Mouse (Mus musculus) embryonic stem cell, embryonic (primary cell): ENCODE results near the gene Ppfibp2.

Experiments
- CTCF ChIA-PET, 4 experiments: fragments of 300-600 bp in 2 of 4; fragments of 350-600 bp in 2 of 4; sonication (Branson Sonifier 250); formaldehyde crosslinking; loops; one replicate each; lab custom pipeline; 2022; ENCODE audit warnings: inconsistent platforms in 2 of 4; lab: Charles Lee
- POLR2A ChIA-PET, 4 experiments: fragments of 300-600 bp in 2 of 4; fragments of 350-600 bp in 2 of 4; sonication (Branson Sonifier 250); formaldehyde crosslinking; loops; one replicate each; lab custom pipeline; 2022; ENCODE audit warnings: antibody characterized with exemption in 4 of 4, inconsistent platforms in 1 of 4; lab: Charles Lee

The Ppfibp2 gene

DNA sequence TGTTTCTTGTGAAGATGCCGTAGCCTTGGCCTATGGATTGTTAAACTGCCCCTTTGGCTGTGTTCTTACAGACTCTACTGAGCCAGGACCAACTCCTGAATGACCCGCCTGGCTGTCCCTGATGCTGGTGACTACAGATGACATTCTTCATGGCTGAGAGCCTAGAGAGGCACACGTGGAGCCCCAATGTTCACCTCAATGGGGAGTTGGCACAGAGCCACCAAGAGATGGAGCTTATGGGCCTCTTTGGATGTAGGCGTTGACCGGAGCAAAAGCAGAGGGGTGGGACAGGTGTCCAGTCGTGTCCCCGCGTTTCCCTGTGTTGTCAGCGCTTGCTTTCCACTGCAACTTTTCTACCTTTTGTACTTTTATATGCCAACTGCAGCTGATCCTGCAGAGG is 152.5 kb downstream of the Ppfibp2 start:
- POLR2A ChIA-PET, result interaction anchor here (0.6 to 2.2 kb wide), 11 partner anchors 9 to 538 kb away, joined by 3 to 14 read pairs (median 4); partner anchors contain the start of genes Cyb5r2 (in 2 of the 4), Ppfibp2 (in 1 of the 4) and Rbmxl2 (in 1 of the 4)

DNA sequence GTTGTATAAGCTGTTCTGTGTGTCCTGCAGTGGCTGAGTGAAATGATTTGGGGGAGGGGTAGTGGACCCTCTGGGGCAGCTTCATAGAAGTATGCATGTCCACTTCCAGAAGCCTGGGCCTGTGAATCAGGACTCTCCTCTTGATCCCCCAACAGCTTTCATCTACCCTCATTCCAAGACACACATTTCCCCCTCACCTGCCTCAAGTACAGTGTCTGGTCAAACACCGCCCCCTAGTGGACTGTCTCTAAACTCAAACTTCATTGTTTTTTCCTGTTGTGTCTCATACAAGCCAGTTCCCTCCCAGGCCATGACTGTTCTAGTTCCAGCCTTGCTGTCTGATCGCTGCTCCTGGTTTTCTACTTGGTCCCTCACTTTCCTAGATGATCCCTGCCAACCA is 152.9 kb downstream of the Ppfibp2 start:
- ChIA-PET CTCF (interaction anchor here (0.5 to 4.3 kb wide), 38 partner anchors 9 to 609 kb away, joined by 3 to 61 read pairs (median 4); partner anchors contain the start of genes Cyb5r2 (in 2 of the 4) and Ppfibp2 (in 2 of the 4)), POLR2A (interaction anchor here (0.5 to 2.2 kb wide), 13 partner anchors 9 to 538 kb away, joined by 3 to 14 read pairs (median 4); partner anchors contain the start of genes Cyb5r2 (in 2 of the 4), Ppfibp2 (in 1 of the 4) and Rbmxl2 (in 1 of the 4))

More for the DNA sequence above, 152.5 kb downstream of the Ppfibp2 start:
- CTCF ChIA-PET, result interaction anchor here (0.6 to 4.3 kb wide), 36 partner anchors 9 to 609 kb away, joined by 3 to 61 read pairs (median 4); partner anchors contain the start of genes Cyb5r2 (in 2 of the 4) and Ppfibp2 (in 2 of the 4)

DNA sequence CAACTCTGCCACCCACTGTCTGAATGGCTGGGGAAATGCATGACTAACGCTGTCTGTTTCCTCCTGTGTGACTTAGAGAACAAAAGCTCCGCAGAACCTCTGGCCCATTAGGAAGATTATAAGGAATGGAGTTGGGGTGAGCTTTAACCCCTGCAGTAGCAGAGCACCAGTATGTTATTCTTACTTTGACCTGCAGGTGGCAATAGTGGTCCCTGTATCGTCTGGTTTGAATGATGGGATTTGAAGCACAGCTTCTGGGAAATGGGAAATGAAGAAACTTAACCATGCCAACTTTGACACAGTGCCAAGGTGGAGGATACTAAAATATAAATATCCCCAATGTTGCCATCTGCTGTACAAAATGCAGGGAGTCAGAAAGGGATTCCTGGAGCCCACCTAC is 154.3 kb downstream of the Ppfibp2 start:
- ChIA-PET CTCF (interaction anchor here (0.6 to 4.3 kb wide), 77 partner anchors 8 to 1283 kb away, joined by 3 to 61 read pairs (median 5); partner anchors contain the start of genes Cyb5r2 (in 4 of the 4), Olfr716 (in 1 of the 4) and Rbmxl2 (in 1 of the 4)), POLR2A (interaction anchor here (0.5 to 2.2 kb wide), 18 partner anchors 8 to 1096 kb away, joined by 3 to 19 read pairs (median 5); partner anchors contain the start of genes Cyb5r2 (in 3 of the 4), Ppfibp2 (in 2 of the 4), Rbmxl2 (in 2 of the 4) and Olfml1 (in 1 of the 4))

DNA sequence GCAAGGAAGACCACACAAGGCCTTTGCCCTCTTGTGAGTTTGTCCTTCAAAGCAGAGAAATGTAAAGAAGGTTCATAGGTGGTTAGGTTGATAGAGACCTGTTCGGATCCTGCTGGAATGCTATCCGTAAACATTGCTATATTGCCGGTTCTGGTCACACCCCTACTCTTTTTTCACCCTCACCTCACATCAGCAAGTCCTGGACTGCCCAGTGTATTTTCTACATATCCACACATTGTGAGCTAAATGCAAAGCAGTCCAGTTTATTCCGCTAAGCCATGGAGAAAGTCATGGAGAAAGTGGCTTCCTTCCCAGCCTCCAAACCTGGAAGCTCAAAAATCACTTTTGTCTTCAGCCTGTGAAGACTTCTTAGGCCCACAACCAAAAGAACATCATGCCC is 154.7 kb downstream of the Ppfibp2 start:
- ChIA-PET POLR2A (interaction anchor here in 3 of 4 experiments (1.0 to 2.2 kb wide), 12 partner anchors 8 to 540 kb away, joined by 3 to 19 read pairs (median 5); partner anchors contain the start of genes Cyb5r2 (in 3 of the 3), Ppfibp2 (in 2 of the 3), Olfml1 (in 1 of the 3) and Rbmxl2 (in 1 of the 3)), CTCF (interaction anchor here (0.6 to 4.3 kb wide), 63 partner anchors 8 to 1282 kb away, joined by 3 to 61 read pairs (median 5); partner anchors contain the start of genes Cyb5r2 (in 4 of the 4), Olfr716 (in 1 of the 4) and Rbmxl2 (in 1 of the 4))

DNA sequence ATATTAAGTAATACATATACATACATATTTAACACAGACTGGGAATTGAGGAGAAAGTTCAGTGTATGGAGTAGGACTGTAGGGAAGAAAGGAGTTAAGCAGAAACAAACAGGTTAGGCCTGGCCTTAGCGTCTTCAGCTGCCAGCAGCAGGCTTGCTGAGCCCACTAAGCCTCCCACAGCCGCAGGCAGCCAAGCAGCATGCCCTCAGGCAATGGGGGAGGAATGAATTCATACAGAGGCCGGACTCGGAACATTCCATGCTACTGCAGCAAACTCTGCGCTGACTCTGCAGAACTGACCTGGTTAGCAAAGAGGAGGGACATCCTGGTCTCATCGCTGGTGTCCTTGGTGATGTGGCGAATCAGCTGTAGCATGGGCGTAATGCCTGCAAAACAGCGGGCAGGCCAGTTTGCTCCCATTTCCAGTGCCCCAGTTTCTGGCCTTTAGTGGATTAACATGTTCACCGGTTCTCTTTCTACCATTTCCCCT is 157.1 kb downstream of the Ppfibp2 start:
- ChIA-PET CTCF (interaction anchor here in 1 of 4 experiments (2.1 kb wide), 1 partner anchor 27 kb away, joined by 6 read pairs; no protein-coding TSS in a partner anchor), POLR2A (interaction anchor here in 1 of 4 experiments (1.6 to 1.8 kb wide), 2 partner anchors 19 to 157 kb away, joined by 3 to 7 read pairs; partner anchors contain the start of gene Ppfibp2)

DNA sequence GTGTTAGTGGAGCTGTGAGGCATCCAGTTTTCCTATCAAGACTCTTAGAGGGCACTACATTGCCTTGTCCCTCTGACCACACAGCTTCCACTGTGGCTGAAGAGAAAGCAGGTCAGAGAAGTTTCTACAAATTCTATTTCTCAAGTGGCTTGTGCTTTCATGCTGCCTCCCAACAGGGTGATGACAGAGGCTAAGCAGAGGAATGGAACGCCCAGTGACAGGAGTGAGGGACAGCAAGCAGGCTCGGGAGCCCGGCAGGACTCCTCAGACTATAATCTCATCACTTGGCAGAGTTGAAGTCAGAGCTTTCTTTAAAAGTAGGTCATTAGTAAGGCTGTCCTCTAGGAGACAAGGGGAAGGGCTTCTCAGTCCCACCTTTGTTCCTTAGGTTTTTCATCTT is 160.9 kb downstream of the Ppfibp2 start:
- POLR2A ChIA-PET, result interaction anchor here in 2 of 4 experiments (0.7 to 3.1 kb wide), 3 partner anchors 8 to 15 kb away, joined by 3 to 14 read pairs (median 5); no protein-coding TSS in a partner anchor

DNA sequence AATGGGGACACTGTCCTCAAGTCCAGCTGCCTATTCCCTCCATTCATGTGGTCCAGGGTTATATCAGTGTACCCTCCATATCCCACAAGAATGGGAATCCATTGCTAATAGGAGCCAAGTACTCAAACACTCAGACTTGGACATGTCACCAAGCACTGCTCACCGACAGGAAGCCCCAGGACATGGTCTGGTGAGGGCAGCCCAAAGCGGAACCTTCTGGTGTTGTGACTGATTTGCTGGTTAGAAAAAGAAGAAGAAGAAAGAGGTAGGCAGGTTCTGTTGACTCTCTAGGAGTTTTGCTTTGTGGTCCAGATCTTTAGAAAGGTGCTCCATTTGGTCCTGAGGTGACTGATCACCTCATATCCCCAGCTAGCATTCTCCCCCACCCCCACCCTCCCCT is 161.7 kb downstream of the Ppfibp2 start:
- ChIA-PET POLR2A (interaction anchor here in 3 of 4 experiments (0.8 to 3.1 kb wide), 17 partner anchors 7 to 549 kb away, joined by 3 to 36 read pairs (median 9); partner anchors contain the start of genes Ppfibp2 (in 1 of the 3) and Syt9 (in 1 of the 3)), CTCF (interaction anchor here in 3 of 4 experiments (0.5 to 3.4 kb wide), 10 partner anchors 8 to 155 kb away, joined by 3 to 45 read pairs (median 5); no protein-coding TSS in a partner anchor)

More for the DNA sequence above, 160.9 kb downstream of the Ppfibp2 start:
- CTCF ChIA-PET, result interaction anchor here in 2 of 4 experiments (0.6 to 3.4 kb wide), 3 partner anchors 7 to 162 kb away, joined by 3 to 45 read pairs (median 3); no protein-coding TSS in a partner anchor

DNA sequence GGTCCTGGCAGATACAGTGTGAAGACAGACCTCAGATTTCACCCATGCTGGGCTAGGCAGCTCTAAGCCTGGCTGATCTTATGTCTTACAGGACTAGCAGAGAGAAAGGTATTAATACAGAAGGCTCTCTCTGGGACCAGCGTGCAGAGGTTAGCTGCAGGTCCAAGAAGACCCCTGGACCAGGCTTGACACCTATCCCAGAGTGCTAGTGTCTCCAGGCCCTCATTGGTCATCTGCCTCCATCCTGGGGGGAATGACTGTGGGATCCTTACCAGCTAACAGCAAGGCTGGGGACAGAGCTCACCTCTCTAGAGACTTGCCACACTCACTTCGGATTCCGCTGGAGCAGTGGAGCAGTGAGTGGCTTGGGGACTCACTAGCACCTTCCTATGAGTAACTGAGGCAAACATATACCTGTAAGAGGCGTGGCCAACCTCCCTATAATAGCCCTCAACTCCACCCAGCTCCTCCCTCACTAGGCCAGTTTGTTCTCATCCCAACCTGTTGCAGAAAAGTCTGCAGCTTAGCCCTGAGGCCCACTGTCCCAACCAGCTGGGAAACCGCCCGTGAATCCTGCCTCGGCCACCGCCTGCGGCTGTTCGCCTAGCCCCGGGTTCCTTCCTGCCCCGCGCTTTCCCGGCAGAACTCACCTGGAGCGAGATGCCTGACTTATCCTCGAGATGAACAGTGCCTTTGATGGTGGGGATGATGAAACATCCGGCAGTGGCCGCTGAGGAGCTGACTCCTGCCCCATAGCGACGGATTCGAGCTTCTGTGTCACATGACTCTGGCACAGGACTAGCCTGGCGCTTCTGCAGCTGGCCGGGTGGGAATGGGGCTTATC is 162.5 kb downstream of the Ppfibp2 start, which contains the start of gene Cyb5r2:
TSS of gene Cyb5r2 (minus strand) at position 725 of the 844 bp plus-strand sequence.
- CTCF ChIA-PET, result interaction anchor here (0.5 to 3.4 kb wide), 16 partner anchors 8 to 163 kb away, joined by 3 to 45 read pairs (median 4); partner anchors contain the start of gene Ppfibp2 (in 1 of the 4)
- POLR2A ChIA-PET, result interaction anchor here in 3 of 4 experiments (0.6 to 3.1 kb wide), 36 partner anchors 8 to 1003 kb away, joined by 3 to 36 read pairs (median 4); partner anchors contain the start of genes Rbmxl2 (in 2 of the 3), Ppfibp2 (in 1 of the 3) and Syt9 (in 1 of the 3)

DNA sequence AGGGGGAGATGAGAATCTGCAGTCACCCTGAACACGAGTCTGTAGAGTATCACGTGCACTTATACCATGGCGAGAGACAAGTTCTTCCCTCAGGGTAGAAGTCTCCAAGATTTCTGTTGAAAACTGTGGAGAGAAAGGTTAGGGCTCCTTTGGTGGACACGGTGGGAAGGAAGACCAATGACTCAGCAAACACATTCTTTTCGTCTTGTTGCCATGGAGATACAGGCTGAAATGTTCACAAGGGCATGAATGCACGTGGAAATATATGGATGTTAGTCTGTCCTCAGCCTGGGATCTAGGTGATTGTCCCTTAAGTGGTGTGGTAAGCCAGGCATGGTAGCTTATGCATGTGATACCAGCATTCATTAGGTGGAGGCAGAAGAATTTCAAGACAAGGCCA is 175.8 kb downstream of the Ppfibp2 start:
- POLR2A ChIA-PET, result interaction anchor here (0.5 to 4.9 kb wide), 12 partner anchors 10 to 1125 kb away, joined by 3 to 36 read pairs (median 5); partner anchors contain the start of genes Cyb5r2 (in 2 of the 4) and Rbmxl2 (in 1 of the 4)
- CTCF ChIA-PET, result interaction anchor here in 3 of 4 experiments (1.0 to 2.2 kb wide), 6 partner anchors 9 to 23 kb away, joined by 4 to 8 read pairs (median 5); partner anchors contain the start of gene Cyb5r2 (in 1 of the 3)

DNA sequence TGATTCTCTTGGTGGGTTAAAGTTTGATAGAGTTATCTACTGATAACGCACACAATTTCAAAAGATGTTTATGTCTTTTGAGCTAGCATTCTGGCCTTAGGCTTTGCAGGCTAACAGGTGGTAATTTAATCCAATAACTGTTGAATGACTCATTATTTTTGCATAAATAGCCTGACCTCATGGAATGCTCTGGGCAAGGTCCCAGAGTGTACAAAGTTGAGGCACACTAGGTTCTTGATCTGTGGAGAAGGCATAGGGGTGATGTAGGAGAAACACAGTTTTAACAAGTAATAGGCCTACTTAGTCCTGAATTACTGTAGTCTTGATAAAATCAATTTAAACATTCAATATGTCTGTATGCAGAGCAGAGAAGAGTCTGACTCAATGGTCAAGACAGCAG is 183.2 kb downstream of the Ppfibp2 start:
- ChIA-PET POLR2A (interaction anchor here in 2 of 4 experiments (1.1 to 4.7 kb wide), 3 partner anchors 20 to 29 kb away, joined by 3 to 26 read pairs (median 5); partner anchors contain the start of gene Cyb5r2 (in 2 of the 2)), CTCF (interaction anchor here in 2 of 4 experiments (1.5 to 6.0 kb wide), 6 partner anchors 10 to 117 kb away, joined by 6 to 61 read pairs (median 10); partner anchors contain the start of gene Cyb5r2 (in 1 of the 2))

DNA sequence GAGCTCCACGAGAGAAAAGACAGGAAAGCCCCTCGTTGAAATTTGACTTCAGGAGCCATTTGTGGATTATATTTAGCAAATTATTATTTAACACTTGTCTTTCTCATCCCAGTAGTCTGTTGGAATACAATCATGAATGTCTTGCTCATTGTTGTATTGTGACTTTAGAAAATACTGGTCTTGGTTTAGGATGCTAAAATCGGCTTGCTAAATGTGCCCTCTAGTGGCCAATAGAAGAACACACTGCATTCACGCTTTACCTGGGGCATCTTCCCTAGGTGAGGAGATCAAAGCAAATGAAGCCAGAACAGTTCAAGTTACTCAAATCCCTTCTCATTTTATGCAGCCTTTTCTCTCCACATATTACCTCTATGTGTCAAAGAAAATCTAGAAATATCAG is 184.6 kb downstream of the Ppfibp2 start:
- CTCF ChIA-PET, result interaction anchor here in 3 of 4 experiments (0.6 to 6.0 kb wide), 17 partner anchors 8 to 122 kb away, joined by 3 to 61 read pairs (median 6); partner anchors contain the start of gene Cyb5r2 (in 1 of the 3)
- POLR2A ChIA-PET, result interaction anchor here in 2 of 4 experiments (1.0 to 4.7 kb wide), 4 partner anchors 22 to 30 kb away, joined by 4 to 26 read pairs (median 5); partner anchors contain the start of gene Cyb5r2 (in 1 of the 2)

DNA sequence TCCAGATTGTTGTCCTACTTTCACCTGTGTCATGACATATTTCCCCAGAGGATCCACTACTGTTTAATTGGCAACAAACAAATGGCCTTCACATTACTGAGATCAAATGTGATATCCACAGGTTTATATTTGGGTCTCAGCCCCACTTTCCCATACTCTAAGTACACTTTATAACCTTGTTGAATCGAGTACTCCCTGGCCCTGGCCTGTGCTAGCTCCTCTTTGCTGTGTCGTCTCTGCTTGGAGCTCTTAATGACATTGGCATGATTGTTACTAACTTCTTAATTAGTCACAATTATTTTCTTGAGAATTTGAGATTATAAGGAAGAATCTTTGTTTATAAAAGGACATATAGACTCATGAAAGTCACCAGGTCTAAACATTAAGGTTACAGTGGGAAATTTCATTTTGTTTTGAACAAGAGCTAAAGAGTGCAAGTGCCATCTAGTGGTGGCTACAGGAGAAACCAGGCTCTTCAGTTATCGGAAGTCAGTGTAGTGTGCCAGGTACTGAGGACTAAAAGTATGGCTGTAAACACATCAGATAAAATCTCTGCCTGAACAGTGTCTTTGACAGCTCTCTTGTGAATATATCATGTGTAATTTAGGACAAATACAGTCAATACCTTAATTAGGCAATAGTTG is 193.1 kb downstream of the Ppfibp2 start:
- ChIA-PET CTCF (interaction anchor here (0.8 to 2.5 kb wide), 20 partner anchors 9 to 262 kb away, joined by 3 to 52 read pairs (median 5); partner anchors contain the start of gene Cyb5r2 (in 3 of the 4)), POLR2A (interaction anchor here in 3 of 4 experiments (1.0 to 1.8 kb wide), 3 partner anchors 11 to 38 kb away, joined by 3 to 5 read pairs (median 5); partner anchors contain the start of gene Cyb5r2 (in 1 of the 3))

DNA sequence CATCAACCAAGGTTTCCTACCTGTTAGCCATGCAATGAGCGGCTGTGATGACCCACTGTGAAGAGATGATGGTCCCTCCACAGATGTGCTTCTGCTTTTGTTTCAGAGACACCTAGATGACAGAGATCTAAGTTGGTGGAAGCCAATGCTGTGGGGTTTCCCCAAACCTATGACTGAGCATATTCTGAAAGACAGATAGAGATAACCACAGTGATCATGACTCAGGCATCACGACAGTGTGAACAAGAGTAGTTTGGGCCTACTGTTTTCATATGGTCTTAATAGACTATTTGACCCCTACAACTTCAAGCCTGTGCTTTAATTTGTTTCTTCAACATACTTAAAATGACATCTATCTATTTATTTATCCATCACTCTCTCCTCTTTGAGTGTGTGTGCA is 201.5 kb downstream of the Ppfibp2 start:
- POLR2A ChIA-PET, result no interaction called here
- CTCF ChIA-PET, result no interaction called here
